Mouse (Mus musculus): ENCODE results near the gene E2f3.

Gene E2f3

DNA sequence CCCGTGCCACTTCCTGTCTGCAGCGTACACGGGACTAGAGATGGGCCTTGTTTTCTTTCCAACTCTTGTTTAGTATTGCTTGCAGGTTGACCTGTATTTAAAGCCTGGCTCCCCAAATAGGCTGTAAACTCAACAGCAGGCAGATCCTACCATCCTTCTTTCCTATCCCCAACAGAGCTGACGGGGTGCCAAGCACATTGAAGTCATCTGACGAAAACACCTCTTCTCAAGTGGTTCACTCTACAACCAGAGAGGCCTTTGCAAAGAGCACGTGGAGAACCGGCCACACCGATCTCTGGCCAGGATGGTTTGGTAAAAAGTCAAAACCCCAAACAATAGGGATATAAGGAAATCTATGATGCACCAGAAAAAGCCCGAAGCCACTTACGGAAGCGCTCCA lies 8.5 kb downstream of the E2f3 start:
- no peak for DNase-seq (ENCODE audit: low spot score)

DNA sequence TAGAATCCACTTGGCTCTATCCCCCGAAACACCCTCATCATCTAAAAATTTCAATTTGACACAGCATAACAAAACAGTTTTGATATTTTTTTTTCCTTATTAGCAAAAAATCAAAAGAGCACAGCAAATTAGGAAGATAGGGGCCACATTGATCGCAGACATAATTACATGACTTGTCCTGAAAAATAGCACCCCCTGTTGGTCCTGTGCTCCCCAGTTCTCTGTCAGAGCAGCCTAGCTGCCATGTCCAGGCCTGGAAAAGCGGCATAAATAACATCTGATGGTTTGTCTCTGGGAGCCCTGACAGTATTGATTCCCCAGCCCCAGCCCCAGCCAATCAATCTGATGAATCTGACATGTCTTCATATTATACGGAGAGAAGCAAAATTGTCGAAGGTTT lies 11.8 kb downstream of the E2f3 start:
- no peak for DNase-seq (ENCODE audit: low spot score)

DNA sequence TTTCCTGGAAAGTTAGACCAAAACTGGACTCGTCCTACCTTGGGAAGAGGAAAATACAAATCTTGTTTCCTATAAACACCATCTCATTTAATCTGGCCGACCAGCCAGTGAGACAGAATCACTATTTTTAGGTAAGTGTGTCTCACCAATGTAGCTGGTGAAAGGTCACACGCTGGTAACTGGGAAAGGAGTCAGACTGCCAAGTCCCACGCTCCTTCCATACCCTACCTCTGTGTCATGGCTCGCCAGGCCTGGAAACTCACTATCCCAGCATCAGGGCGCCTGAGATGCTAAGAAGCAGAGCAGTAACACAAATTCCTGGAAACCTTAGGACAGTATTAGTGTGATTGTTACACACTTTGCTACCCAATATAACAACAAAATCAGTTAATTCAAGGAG lies 12.3 kb downstream of the E2f3 start:
- DNase-seq (ENCODE audit: low spot score), result no peak

DNA sequence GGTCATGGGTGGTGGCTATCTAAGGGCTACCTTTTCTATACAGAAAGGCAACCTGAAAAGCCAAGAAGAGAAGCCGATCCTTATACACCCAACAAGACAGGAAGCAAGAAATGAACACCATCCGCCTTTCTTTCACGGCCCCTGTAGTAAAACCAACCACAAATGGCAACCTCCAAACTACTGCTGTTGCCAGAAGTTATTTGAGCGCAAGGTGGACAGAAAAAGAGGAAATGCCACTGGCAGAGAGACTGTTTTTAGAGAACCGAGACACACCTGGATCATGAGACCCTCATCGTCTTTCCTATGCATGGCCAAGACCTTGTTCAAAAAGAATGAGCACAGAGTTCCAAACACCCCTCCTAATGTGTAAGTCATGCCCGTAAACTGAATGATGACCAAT lies 15.5 kb downstream of the E2f3 start:
- no peak for DNase-seq (ENCODE audit: low spot score)

DNA sequence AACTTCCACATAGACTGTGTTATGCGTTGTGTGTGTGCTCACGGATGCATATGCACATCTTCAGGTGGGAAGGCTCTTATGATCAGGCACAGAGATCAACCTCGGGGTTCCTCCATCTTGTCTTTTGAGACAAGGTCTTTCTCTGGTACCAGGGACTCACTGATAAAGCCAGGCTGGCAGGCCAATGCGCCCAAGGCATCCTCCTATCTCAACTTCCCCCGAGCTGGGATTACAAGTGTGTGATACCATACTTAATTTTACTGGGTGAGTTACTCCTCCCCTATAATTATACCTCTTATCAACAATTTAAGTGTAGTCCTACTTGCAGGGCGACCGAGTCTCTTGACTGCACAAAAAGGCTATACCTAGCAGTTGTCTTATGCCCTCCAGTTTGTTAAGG lies 17.2 kb downstream of the E2f3 start:
- no peak for DNase-seq (ENCODE audit: low spot score)

DNA sequence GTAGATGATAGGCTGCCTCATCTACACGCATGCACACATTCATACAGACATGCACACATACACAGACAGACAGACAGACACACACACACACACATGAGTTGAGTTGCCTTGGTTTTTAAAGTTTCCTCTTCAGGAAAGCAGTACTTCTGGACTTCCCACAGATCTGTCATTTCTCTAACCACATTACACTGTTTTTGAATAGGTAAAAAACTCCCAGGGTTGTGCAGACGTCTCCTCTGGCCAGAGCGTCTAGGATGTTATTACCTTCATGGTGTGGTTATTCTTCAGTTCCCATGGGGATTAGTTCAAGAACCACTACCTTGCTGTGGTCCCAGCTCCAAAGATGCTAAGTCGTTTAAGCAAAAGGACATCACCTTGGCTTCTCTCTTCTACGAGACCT lies 18.5 kb downstream of the E2f3 start:
- DNase-seq (ENCODE audit: low spot score), result no peak

DNA sequence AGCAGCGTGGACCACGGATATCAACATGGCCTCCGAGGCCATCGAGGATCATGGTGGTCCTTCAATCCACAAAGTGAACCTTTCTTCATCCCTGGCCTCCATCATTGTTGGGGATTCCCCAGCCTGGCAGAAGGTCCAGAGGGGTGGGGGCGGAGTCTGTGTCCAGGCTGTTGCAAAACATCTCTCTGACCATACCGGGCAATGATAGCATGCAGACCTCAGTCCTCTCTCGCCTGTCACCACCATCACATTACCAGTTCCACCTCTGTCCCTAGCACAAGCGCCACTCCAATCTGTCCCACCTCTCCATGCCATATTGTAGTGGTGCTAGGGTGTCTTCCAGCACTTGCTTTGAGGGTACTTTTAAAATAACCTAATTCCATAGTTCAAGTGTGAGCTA lies 18.9 kb downstream of the E2f3 start:
- DNase-seq (ENCODE audit: low spot score), result no peak

DNA sequence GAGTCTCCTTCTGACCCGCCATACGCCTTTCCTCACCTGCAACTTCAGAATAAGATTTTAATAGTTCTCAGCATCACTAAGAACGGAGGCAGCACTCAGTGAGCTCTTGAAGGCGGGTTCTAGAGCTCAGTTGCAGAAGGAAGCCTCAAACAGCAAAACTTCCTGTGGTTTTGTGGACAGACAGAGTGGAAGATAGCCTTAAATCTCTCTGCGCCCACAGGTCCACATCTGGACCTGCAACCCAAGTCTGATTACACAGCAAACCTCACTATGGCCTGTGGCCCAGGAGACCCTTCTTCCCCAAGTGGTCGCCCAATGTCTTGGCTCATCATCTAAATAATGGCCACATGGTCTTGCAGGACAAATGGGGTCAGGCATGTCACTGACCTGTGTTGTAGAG lies 21.8 kb downstream of the E2f3 start:
- DNase-seq (ENCODE audit: low spot score), result no peak

DNA sequence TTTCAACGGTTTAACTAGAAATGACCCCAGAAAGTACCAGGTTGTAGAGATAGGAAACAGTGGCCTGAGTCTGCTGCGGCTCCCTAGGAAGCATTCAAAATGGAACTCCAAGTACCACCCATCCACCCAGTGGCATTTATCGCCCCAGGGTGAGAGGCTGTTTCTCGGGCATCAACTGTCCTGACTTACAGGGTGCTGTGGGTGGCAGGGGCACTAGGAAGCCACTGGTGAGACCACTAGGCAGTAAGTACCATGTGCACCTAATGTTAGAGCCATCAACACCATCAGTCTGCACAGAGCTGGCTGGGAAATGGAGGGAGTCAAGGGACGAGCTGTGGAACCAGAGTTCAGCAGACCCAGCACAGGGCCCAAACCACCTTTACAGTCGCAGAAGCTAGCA lies 25.4 kb downstream of the E2f3 start:
- no peak for DNase-seq (ENCODE audit: low spot score)

DNA sequence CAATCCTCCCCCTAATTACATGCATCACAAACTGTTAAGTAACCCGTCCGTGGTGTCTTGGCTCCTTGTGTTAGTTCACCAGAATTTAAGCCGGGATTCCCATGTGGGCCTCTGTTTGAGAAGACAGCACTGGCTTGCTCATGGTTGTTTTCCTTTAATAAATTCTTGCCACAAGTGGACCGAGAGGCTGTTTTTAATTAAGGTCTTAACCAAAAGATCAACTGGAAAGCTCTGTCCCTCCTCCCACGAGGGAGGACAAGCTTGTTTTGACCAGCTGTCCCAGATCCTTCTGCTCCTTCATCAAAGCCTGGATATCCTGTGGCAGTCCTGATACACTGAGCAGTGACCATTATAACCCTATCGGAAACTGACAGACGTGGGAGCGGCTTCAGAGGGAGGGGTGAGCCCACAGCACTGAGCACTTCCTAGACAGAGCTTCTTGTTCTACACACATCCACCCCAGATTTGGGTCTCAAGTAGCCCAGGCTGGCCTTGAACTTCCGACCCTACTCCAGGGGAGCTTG lies 28.1 kb downstream of the E2f3 start:
- DNase-seq (ENCODE audit: low spot score), result peak; percentile 18

DNA sequence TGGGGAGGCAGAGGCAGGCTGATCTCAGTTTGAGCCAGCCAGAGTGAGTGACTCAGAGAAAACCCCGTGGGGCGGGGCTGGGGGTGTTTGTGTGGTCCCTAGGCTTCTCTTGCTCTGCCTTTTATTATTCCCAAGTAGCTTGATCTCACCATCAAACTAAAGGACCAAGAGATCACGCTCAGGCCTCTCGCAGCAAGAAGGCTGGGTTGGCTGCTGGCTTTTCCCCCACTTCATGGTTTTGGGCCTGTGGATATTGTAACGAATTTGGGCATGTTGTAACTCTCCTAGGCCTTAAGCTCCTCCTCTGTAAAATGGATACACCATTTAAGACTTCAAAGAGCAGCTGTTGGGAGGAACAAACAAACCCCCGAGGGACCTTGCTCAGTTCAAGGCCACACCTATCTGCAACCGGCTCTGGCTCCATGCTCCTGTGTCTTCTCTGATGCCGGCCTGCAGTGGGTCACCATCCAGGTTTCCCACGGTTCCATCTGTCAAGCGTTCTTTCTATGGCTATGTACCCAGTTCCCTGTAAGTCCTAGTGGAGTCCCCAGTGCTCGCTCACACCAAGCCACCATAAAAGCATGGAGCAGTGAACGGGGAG lies 28.9 kb downstream of the E2f3 start:
- DNase-seq (ENCODE audit: low spot score), result no peak

DNA sequence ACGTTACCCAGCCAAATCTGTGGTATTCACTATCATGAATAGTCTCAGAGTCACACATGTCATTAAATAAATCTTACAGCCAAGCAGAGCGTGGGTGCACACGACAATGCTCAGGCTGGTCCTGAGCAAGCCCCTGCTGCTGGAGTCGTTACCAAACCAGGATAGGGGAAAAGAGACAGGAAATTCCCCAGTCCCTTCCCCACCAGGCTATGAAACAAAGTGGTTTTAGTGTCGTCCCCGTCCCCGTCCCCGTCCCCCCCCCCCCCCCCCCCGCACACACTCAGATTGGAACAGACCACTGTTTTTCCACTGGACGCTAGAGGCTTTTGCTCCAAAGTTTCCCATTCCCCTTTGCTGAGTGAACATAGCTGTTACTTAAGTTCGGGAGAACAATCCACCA lies 30.6 kb downstream of the E2f3 start:
- DNase-seq (ENCODE audit: low spot score), result no peak

DNA sequence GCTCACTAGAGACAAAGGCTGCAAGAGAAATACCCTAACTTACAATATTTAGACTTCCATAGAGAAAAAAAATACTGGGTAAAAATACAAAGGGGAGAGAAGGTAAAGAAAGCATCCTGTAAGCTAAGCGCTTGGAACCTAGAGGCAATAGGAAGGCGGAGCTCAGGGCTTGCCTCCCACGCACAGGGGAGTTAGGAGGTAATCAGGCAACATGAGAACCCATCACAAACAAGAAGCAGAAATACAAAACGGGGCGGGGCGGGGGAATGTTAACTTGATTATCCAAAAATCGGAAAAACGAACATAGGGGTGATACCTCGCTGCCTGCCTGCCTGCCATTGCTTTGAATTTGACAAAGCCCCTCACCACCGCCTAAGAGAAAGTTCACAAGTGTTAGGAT lies 31.1 kb downstream of the E2f3 start:
- no peak for DNase-seq (ENCODE audit: low spot score)

DNA sequence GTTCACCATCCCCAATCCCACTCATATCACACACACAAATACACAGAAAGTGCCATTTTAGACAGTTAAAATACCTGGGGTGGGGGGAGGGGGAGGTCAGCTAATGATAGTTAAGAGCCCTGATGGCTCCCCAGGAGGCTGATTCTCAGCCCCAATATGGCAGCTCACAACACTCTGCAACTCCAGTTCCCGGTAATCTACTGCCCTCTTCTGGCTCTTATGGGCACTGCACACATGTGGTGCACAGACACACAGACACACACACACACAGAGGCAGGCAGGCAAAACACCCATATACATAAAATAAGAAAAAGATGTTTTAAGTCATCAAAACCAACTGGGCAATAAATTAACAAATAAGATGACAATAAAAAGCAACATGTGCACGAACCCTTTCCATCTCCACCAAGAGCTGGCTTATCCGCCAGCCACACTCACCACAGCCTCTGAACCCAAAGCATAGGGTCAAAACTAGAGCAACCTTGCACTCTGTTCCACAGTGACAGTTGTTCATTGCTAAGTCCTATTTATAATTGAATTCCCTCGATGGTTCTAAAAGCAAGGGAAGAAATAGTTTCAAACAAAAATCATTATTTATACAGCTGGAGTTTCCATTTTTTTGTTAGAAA lies 32.3 kb downstream of the E2f3 start:
- no peak for DNase-seq (ENCODE audit: low spot score)

DNA sequence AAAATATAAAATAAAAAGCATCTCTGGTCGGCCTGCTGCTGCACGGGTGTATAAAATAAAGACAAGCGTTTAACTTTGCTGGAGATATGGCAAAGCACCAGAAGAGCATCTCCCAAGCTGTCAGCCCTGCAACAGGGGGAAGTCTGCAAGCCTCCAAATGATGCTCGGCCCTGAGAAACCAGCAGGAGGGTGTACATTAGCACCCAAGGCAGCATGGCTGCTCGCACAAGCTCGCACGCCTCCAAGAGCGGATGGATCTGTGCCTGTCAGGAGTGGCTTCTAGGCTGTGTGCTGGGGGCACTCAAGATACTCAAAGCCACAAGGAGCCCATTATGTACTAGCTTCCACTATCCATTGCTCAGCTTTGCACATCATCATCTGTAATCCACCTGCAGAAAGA lies 39.8 kb downstream of the E2f3 start:
- DNase-seq (ENCODE audit: low spot score), result no peak

DNA sequence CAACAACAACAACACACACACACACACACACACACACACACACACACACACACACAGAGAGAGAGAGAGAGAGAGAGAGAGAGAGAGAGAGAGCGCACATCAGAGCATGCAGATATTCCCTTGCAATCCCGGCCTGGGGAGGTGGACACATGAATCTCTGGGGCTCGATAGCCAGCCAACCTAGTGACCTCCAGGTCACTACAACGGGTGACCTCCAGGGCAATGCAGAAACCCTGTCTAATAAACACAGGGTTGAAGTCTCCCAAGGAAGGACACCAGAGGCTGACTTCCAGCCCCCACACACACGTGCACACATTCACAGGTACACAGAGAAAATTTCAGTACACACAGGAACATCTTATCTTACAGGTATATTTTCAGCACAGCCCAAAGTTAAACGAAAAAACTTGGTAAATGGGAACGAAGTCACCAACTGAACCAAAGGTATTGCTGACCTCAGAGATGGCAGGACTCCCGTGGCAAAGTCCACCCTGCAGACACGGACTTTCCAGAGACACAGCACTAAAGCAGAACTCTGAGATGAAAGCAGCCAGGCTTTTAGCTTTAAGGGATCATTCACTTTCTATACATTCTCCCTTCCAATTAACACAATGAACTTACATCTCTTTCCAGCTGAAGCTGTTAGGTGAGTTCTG lies 40.8 kb downstream of the E2f3 start:
- no peak for DNase-seq (ENCODE audit: low spot score)

DNA sequence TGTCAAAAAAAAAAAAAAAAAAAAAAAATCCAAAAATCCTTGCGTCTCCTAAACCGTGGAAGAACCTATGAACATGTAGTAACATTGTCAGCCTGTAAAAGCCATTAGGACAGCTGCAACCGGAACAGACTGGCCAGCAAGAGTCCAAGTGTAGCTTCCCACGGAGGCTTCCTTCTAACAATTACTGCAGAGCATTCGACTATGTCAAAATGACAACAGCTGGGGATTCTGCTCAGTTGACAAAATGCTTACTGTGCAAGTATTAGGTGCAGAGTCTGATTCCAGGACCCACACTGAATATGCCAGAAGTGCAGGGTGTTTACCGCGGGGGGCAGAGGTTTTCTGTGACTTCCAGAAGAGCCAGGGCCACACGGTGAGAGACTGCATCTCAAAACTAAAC lies 41.4 kb downstream of the E2f3 start:
- no peak for DNase-seq (ENCODE audit: low spot score)

DNA sequence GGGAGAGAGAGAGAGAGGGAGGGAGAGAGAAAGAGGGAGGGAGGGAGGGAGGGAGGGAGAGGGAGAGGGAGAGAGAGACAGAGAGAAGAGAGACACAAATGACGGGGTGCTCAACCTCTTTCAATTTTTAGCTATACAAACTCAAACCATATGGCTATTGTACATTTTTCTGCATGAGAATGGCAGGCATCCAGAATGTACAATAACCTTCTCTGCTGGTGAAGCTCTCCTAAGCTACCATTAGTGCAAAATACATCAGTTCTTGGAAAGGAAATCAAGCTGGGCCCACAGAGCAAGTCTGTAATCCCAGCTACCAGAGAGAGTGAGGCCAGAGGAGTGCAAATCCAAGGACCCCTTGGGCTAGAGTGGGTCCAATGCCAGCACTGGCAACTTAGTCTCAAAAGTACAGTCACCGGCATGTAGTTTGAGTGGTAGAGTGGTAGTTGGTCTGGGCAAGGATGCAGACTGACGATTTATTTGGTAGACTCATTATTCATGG lies 42.3 kb downstream of the E2f3 start:
- DNase-seq (ENCODE audit: low spot score), result no peak

DNA sequence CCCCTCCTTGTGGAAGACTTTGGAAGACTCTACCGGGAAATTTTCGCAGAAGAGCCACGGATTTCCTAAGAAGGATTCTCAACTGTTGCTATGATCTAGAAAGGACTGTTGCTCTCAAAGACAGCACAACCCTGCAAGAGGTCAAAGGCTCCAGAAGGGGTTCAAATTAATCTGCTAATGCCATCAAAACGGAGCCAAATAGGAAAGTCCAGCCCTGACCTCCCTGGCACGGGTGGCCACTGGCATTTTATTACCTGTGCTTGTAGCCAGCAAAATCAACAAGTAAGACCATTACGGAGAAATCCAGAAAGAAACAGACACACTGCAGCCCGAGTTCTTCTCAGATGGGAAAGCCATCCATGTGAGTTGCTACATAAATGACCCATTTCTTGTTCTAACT lies 45.8 kb downstream of the E2f3 start:
- no peak for DNase-seq (ENCODE audit: low spot score)

DNA sequence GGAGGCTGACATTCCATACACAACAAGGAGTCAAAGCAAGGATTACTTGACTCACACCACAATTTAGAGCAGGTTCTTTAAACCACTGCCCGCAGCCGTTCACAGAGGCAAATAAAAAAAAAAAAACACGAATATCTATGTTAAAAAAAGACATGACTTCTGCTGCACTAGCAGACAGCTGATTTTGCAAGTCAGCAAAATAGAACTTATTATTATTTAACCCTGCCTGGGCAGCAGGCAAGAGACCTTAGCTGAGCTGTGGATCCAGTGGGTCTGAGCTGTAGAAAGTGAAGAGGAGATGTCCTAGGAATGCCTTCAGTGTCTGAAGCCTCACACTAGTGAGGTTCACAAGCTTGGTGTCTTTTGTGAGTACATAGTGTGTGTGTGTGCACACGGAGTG lies 46.5 kb downstream of the E2f3 start:
- no peak for DNase-seq (ENCODE audit: low spot score)

DNA sequence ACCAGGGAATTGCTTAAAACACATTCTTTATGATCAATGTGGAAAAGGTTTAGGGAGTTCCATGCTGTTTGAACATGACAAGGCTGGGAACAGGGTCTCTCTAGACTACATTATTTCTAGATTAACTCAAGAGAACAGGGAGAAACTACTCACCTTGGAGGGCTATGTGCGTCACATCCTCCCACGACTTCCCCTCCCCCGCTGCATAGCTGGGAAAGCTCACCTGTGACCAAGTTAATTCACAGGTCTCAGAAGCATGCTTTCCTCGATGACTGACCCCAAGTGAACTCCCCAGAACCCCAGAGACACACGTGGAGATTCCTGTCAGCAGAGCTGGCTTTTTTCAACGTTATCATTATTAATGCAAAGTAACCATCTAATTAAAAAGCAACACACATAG lies 47.1 kb downstream of the E2f3 start:
- no peak for DNase-seq (ENCODE audit: low spot score)

DNA sequence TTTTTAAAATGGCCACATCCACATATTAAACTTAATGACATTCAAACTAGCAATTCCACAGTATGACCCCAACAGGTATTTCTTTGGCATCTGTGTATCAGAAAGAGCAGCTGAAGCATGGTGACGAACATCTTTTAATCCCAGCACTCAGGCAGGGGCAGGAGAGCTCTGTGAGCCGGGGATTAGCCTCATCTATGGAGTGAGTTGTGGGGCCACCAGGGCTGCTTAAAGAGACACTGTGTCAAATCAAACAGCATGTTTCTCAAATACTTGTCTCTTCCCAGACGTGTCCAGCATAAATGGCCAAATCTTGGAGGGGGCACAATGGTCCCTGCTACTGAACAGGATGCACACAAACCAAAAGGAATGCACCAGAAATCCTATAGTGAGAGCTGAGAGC lies 59.7 kb downstream of the E2f3 start:
- no peak for DNase-seq (ENCODE audit: low spot score)

DNA sequence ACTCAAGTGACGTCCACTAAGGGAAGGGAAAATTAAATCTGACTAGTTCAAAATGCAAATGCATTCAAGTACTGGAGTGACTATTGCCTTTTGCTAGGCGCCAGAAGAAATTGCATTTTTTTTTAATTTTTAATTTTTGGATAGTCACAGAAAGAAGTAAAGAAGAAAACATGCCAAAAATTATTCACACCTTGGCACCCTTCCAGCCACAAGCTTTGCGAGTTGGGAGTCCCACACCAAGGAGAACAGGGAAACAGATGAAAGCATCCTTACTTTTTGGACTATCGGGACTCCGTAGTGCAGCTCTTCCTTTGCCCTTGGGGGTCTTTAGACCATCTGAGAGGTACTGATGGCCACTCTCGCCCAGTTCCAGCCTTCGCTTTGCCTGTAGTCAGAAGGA lies 66.0 kb downstream of the E2f3 start:
- no peak for DNase-seq (ENCODE audit: low spot score)

DNA sequence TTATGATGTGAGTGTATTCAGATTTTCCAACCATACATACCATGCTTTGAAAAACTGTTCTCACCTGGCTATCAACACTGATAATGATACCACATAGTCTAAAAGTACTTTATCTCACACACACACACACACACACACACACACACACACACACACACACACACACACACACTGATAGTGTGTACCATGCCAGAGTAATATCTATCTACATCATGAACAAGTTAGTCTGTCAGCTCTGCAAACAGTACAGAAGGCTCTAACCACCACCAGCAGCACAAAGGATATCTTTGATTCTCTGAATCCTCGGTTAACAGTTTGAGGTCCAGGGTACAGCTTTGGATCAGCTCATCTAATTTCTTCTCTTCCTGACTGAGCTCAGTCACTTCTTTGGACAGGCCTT lies 69.3 kb downstream of the E2f3 start:
- no peak for DNase-seq (ENCODE audit: low spot score)

Data from lung, postnatal 25 days (tissue).